Mouse (Mus musculus) hindbrain, postnatal 0 days (tissue): ENCODE results near the gene Aagab. TPM values are rescaled to one million over a fixed set of nuclear protein-coding genes. Genes with fewer than 3 reads are reported as not detected.

Experiments used
- ATAC-seq: fragments of 200-750 bp; cut with Nextera tagmentation; 2 replicates; pipeline ENCODE4 v1.8.0; 2017; ENCODE audit warnings: mild to moderate bottlenecking, moderate TSS enrichment, moderate library complexity
- DNase-seq: peaks from one replicate; pipeline ENCODE4 v3.0.0-alpha.2; 2015; ENCODE audit warnings: low spot score
- H3K27ac ChIP-seq: fragments of 300-500 bp; sonication (generic); 2 replicates; pipeline ENCODE4 v1.5.1; 2014; ENCODE audit warnings: mild to moderate bottlenecking
- H3K27me3 ChIP-seq: fragments of 300-500 bp; sonication (generic); 2 replicates; pipeline ENCODE4 v1.6.1; 2014; ENCODE audit warnings: low read length, mixed read lengths; ENCODE audit not compliant: insufficient read depth
- H3K36me3 ChIP-seq: fragments of 300-500 bp; sonication (generic); 2 replicates; pipeline ENCODE4 v1.6.1; 2014; ENCODE audit warnings: low read length, mixed read lengths; ENCODE audit not compliant: insufficient read depth
- H3K4me1 ChIP-seq: fragments of 300-500 bp; sonication (generic); 2 replicates; pipeline ENCODE4 v1.6.1; 2014; ENCODE audit warnings: antibody characterized with exemption, low read length, mixed read lengths; ENCODE audit not compliant: insufficient read depth
- H3K4me2 ChIP-seq: fragments of 300-500 bp; sonication (generic); 2 replicates; pipeline ENCODE4 v1.6.1; 2014; ENCODE audit warnings: low read depth, mild to moderate bottlenecking, low read length, moderate library complexity, mixed read lengths
- H3K4me3 ChIP-seq: fragments of 300-500 bp; sonication (generic); 2 replicates; pipeline ENCODE4 v1.5.1; 2014; ENCODE audit warnings: low read length
- H3K9ac ChIP-seq: fragments of 300-500 bp; sonication (generic); replicated peaks from 2 replicates; pipeline ENCODE4 v1.6.1; 2014; ENCODE audit warnings: mild to moderate bottlenecking, low read length, moderate library complexity, mixed read lengths
- H3K9me3 ChIP-seq: fragments of 300-500 bp; sonication (generic); 2 replicates; pipeline ENCODE4 v1.6.1; 2016; ENCODE audit warnings: low read length, mixed read lengths
- CTCF ChIP-seq: IDR thresholded peaks from 2 replicates; pipeline ENCODE4 v1.5.1; 2016; ENCODE audit warnings: antibody characterized with exemption, control low read depth, low read depth
- WGBS: fragments of 180-500 bp; shearing (Covaris S2); extraction: QIAGEN DNeasy Blood & Tissue Kit; methylation state at CpG from one replicate; pipeline ENCODE4 v1.1.7; 2014; 5-methylcytosine and 5-hydroxymethylcytosine counted together
- polyA plus RNA-seq: library from polyadenylated mRNA; unstranded; fragments of >200 nt; fragmentation: Nextera tagmentation; extraction: Ambion mirVana; gene quantifications from 2 replicates; pipeline ENCODE4 v1.2.1, GENCODE M21; 2015
- total RNA-seq: library from RNA; depleted of rRNA; stranded (reverse); fragments of >200 nt; gene quantifications from 2 replicates; pipeline ENCODE4 v1.2.3, GENCODE M21; 2014

Gene Aagab
- total and polyA plus RNA-seq, 2 experiments from 2014 or later, result 30.9 to 51.9 TPM

DNA sequence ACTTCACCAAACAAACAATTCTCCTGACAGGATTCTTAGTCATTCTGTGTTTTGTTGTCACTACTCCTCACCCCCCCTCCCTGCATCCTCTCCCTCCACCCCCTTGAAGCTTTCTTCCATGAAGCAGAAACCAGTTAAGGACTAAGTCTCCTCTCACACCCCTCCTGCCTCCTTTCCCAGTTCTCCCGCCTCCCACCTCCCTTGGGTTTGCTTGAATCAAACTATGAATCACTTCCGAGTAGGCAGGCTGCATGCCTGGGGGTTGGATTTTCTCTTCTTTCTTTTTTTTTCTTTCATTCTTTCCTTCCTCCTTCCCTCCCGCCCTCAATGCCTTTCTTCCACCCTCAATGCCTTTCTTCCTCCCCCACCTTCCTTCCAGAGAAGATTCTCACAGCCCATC lies 75.2 kb downstream of the Aagab start:
- TF ChIP-seq CTCF, result no peak
- Histone ChIP-seq H3K4me2 (no peak overlapping the region), H3K36me3 (no peaks in the 10 kb centered on the region), H3K9ac (no peak overlapping the region), H3K4me1 (no peaks in the 10 kb centered on the region), H3K27me3 (no peaks in the 10 kb centered on the region), H3K4me3 (no peak overlapping the region), H3K27ac (no peak overlapping the region), H3K9me3 (no peaks in the 10 kb centered on the region)
- 61% methylated on average over 3 of the region's 3 CpGs for WGBS
- ATAC-seq (no peak), DNase-seq (no peak)

DNA sequence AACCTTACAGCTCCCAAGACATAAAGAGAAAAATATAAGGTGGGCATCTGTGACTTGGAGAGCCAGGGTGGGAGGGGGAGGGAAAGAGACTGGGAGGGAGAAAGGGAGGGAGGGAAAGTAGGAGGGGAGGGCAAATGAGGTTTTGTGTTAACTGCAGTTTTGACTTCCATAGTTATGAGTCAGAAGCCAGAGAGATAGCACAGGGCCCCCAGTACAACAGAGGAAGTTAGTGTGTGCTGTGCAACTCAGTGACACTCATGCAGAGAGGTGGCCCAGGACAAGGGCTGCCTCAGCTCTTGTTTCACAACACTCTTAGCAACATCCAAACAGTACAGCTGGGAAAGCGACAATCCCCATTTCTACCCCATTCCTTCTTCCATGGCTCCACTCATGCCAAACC lies 75.6 kb downstream of the Aagab start:
- H3K4me2 ChIP-seq, result no peak overlapping the region

DNA sequence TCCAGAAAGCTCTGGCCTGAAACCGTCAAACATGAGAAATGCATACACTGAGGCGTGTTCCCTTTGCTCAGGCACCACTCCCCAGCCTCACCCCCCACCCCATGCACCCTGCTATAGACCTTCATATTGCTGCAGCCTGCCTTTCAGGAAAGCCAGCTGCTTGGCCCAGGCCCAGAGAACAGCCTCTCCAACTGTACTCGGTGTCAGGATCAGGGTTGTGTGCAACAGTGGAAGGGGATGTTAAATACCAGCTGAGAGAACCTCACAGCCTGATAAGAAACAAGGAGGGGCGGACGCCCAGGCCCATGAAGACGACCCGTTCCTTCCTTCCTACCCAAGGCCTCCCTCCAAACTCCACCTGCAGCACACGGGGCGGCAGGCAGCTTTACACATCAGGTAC lies 79.8 kb downstream of the Aagab start:
- H3K27ac ChIP-seq, result no peak overlapping the region
- H3K4me2 ChIP-seq, result no peak overlapping the region
- H3K4me1 ChIP-seq, result no peaks in the 10 kb centered on the region
- H3K9me3 ChIP-seq, result no peaks in the 10 kb centered on the region
- ATAC-seq (no peak), DNase-seq (no peak)
- no peaks in the 10 kb centered on the region for H3K27me3 ChIP-seq
- no peaks in the 10 kb centered on the region for H3K36me3 ChIP-seq
- 74% methylated on average over 9 of the region's 9 CpGs for WGBS
- no peak overlapping the region for H3K4me3 ChIP-seq
- TF ChIP-seq CTCF, result no peak
- H3K9ac ChIP-seq, result no peak overlapping the region

More for the DNA sequence above, 75.6 kb downstream of the Aagab start:
- H3K9me3 ChIP-seq, result no peaks in the 10 kb centered on the region
- H3K9ac ChIP-seq, result no peak overlapping the region
- no peaks in the 10 kb centered on the region for H3K36me3 ChIP-seq
- H3K27me3 ChIP-seq, result no peaks in the 10 kb centered on the region
- no peak for DNase-seq
- WGBS, result 89% methylated on average over 1 of the region's 1 CpGs
- no peak overlapping the region for H3K27ac ChIP-seq
- no peak for TF ChIP-seq CTCF
- no peaks in the 10 kb centered on the region for H3K4me1 ChIP-seq
- H3K4me3 ChIP-seq, result no peak overlapping the region
- ATAC-seq, result no peak

DNA sequence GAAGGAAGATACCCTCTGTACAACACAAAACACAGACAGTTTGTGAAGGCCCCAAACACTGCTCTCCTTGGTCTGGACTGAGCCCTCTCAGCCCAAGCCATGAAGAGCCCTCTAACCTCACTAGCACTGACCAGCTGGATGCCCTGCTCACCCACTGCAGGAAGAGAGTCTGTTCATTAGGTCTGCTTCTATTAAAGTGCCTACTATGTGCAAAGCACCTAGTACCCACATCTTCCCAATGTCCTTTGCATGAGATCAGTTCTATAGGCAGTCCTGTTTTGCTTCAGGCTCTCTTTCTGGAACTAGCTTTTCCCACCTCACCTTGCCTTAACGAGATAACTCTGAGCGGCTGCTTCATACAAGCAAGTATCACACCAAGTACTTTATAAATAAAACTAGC lies 80.5 kb downstream of the Aagab start:
- Histone ChIP-seq H3K27me3 (no peaks in the 10 kb centered on the region), H3K36me3 (no peaks in the 10 kb centered on the region), H3K9me3 (no peaks in the 10 kb centered on the region), H3K4me2 (no peak overlapping the region), H3K4me1 (no peaks in the 10 kb centered on the region), H3K9ac (no peak overlapping the region), H3K4me3 (no peak overlapping the region), H3K27ac (no peak overlapping the region)
- WGBS, result 97% methylated on average over 2 of the region's 2 CpGs
- ATAC-seq (no peak), DNase-seq (no peak)
- TF ChIP-seq CTCF, result no peak

DNA sequence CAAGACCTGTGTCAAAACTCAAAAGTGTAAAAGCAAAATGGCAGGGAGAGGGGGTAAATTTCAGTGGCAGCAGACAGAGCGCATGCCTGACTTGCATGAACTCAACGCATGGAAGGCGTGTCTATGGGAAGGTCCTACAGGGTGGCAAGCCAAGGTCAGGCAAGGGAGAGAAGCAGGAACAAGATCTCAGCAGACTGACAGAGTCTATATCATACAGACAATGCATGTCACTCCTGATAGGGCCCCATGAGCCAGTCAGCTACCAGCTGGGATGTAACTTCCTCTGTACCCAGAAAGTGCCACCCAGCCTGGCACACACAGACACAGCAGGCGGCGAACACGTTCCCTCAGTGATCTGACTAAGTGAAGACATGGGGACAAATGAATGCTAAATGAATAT lies 81.8 kb downstream of the Aagab start:
- Histone ChIP-seq H3K36me3 (no peaks in the 10 kb centered on the region), H3K4me1 (no peaks in the 10 kb centered on the region), H3K4me3 (no peak overlapping the region), H3K9me3 (no peaks in the 10 kb centered on the region), H3K27me3 (no peaks in the 10 kb centered on the region), H3K4me2 (no peak overlapping the region), H3K9ac (no peak overlapping the region), H3K27ac (no peak overlapping the region)
- WGBS, result 84% methylated on average over 6 of the region's 6 CpGs
- no peak for TF ChIP-seq CTCF
- DNase-seq (no peak), ATAC-seq (no peak)

DNA sequence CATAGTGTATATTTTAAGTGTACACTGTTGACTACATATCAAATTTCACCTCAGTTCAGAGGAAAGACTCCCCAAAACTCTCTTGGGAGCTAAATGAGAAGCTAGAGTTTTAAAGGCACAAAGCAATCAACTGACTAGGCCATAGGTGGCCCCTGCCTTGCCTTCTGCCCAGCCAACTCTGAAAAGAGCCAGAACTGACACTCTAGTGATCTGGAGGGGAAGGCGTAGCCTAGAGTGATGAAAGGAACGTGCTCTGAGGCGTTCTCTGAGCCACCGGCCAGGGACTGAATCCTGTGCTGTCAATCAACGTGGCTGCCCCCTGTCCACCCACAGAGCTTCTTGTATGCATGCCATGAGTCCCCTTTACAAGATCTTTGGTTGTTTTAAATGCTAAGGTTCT lies 82.9 kb downstream of the Aagab start:
- DNase-seq, result no peak
- Histone ChIP-seq H3K27me3 (no peaks in the 10 kb centered on the region), H3K36me3 (no peaks in the 10 kb centered on the region), H3K9me3 (no peaks in the 10 kb centered on the region), H3K4me1 (no peaks in the 10 kb centered on the region), H3K27ac (no peak overlapping the region), H3K4me2 (no peak overlapping the region), H3K9ac (no peak overlapping the region), H3K4me3 (no peak overlapping the region)
- no peak for TF ChIP-seq CTCF
- no peak for ATAC-seq
- 45% methylated on average over 5 of the region's 5 CpGs for WGBS

DNA sequence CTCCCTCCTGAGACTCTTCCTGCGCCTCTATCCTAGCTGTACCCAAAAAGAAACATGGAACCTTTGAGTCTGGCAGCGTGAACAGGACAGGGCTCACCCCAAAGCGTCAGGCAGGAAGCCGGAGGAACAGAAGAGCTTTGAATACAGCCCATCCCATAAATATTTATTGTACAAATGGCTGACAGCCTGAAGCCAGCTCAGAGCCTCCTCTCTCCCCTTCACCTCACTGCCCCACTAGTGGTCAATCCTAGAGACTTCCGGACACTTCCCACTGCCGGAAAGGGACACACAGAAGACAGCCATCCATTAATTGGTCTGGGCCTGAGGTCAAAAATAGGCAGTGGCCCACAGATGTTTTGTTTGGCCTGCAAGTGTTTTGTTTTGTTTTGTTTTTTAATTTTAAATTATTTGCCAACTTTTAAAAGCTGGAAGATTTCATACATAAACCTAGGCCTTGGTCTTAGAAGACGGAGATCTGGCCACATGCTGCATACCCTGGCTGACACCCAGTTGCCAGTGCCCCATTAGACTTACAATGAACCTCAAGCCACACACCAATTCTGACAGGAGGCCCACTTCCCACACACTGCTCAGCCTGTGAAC lies 85.1 kb downstream of the Aagab start:
- 70% methylated on average over 7 of the region's 7 CpGs for WGBS
- no peaks in the 10 kb centered on the region for H3K36me3 ChIP-seq
- no peak overlapping the region for H3K4me3 ChIP-seq
- DNase-seq, result no peak
- no peak overlapping the region for H3K9ac ChIP-seq
- no peaks in the 10 kb centered on the region for H3K27me3 ChIP-seq
- no peak for TF ChIP-seq CTCF
- H3K4me2 ChIP-seq, result no peak overlapping the region
- no peaks in the 10 kb centered on the region for H3K4me1 ChIP-seq
- ATAC-seq, result peak; percentile 29; the same call in 1 of the 2 replicates
- no peak overlapping the region for H3K27ac ChIP-seq
- no peaks in the 10 kb centered on the region for H3K9me3 ChIP-seq
